Mouse (Mus musculus) hindbrain, embryonic 13.5 days (tissue): ENCODE results near the gene Rps9. TPM values are rescaled to one million over a fixed set of nuclear protein-coding genes. Genes with fewer than 3 reads are reported as not detected.
A peak's percentile ranks its signal among the peaks of the same experiment; 100 is the strongest.

Experiments
- ATAC-seq: fragments of 200-750 bp; cut with Nextera tagmentation; 2 replicates; pipeline ENCODE4 v1.8.0; 2017; ENCODE audit warnings: moderate TSS enrichment; ENCODE audit not compliant: low FRiP score
- H3K27ac ChIP-seq: fragments of 300-500 bp; sonication (generic); 2 replicates; pipeline ENCODE4 v1.5.1; 2015; ENCODE audit warnings: inconsistent platforms, mild to moderate bottlenecking, moderate library complexity
- H3K27me3 ChIP-seq: fragments of 300-500 bp; sonication (generic); 2 replicates; pipeline ENCODE4 v1.6.1; 2015; ENCODE audit warnings: mild to moderate bottlenecking, inconsistent platforms
- H3K36me3 ChIP-seq: fragments of 300-500 bp; sonication (generic); 2 replicates; pipeline ENCODE4 v1.6.1; 2015; ENCODE audit warnings: mild to moderate bottlenecking, inconsistent platforms
- H3K4me1 ChIP-seq: fragments of 300-500 bp; sonication (generic); replicated peaks from 2 replicates; pipeline ENCODE4 v1.6.1; 2015; ENCODE audit warnings: inconsistent platforms
- H3K4me2 ChIP-seq: fragments of 300-500 bp; sonication (generic); 2 replicates; pipeline ENCODE4 v1.6.1; 2015; ENCODE audit warnings: inconsistent platforms, mild to moderate bottlenecking, moderate library complexity
- H3K4me3 ChIP-seq: fragments of 300-500 bp; sonication (generic); 2 replicates; pipeline ENCODE4 v1.5.1; 2015; ENCODE audit warnings: mild to moderate bottlenecking, inconsistent platforms
- H3K9ac ChIP-seq: fragments of 300-500 bp; sonication (generic); 2 replicates; pipeline ENCODE4 v1.6.1; 2015; ENCODE audit warnings: mild to moderate bottlenecking, inconsistent platforms
- H3K9me3 ChIP-seq: fragments of 300-500 bp; sonication (generic); 2 replicates; pipeline ENCODE4 v1.6.1; 2016; ENCODE audit warnings: inconsistent platforms
- WGBS: fragments of 180-500 bp; shearing (Covaris S2); methylation state at CpG from one replicate; pipeline ENCODE4 v1.1.7; 2015; 5-methylcytosine and 5-hydroxymethylcytosine counted together
- polyA plus RNA-seq: library from polyadenylated mRNA; unstranded; fragments of >200 nt; fragmentation: Nextera tagmentation; extraction: Ambion mirVana; gene quantifications from 2 replicates; pipeline ENCODE4 v1.2.1, GENCODE M21; 2015

The Rps9 gene
- polyA plus RNA-seq, result 948 and 980 TPM in 2 replicates

- Histone ChIP-seq H3K4me2 (peak within 1 kb of the TSS; percentile 84), H3K9me3 (no peaks in the 10 kb centered on the region), H3K9ac (peak within 1 kb of the TSS; percentile 82), H3K27me3 (no peaks in the 10 kb centered on the region), H3K4me1 (peaks cover 22% of the 10 kb centered on the region), H3K36me3 (peaks cover 47% of the 10 kb centered on the region), H3K27ac (peak within 1 kb of the TSS; percentile 94), H3K4me3 (peak within 1 kb of the TSS; percentile 67)
- ATAC-seq, result peak; percentile 92
- WGBS, result under 1% methylated on average over 42 of the region's 42 CpGs
These were observed at the start of gene Rps9 for GRCm38 (mm10) chr7:3703879-3704441. Gene Rps9, plus strand, starts transcription at chr7:3703993.

GRCm38 (mm10) chr7:3656966-3657365, 46.8 kb upstream of the Rps9 start:
- 0 out of 2 replicates have a peak, but pooled peaks cover 3% of the 10 kb centered on the region for H3K4me1 ChIP-seq
- 94% methylated on average over 4 of the region's 4 CpGs for WGBS

GRCm38 (mm10) chr7:3658578-3658977, 45.2 kb upstream of the Rps9 start:
- no peak overlapping the region for H3K27ac ChIP-seq
- no peak overlapping the region for H3K4me3 ChIP-seq
- H3K9me3 ChIP-seq, result no peaks in the 10 kb centered on the region
- H3K9ac ChIP-seq, result no peak overlapping the region
- peaks cover 93% of the 10 kb centered on the region for H3K36me3 ChIP-seq
- H3K27me3 ChIP-seq, result no peaks in the 10 kb centered on the region
- H3K4me1 ChIP-seq, result peaks cover 12% of the 10 kb centered on the region
- 95% methylated on average over 14 of the region's 14 CpGs for WGBS
- H3K4me2 ChIP-seq, result no peak overlapping the region
- ATAC-seq, result no peak

More at GRCm38 (mm10) chr7:3656966-3657365, 46.8 kb upstream of the Rps9 start:
- H3K4me3 ChIP-seq, result no peak overlapping the region
- no peak for ATAC-seq
- no peak overlapping the region for H3K9ac ChIP-seq
- peaks cover 99% of the 10 kb centered on the region for H3K36me3 ChIP-seq
- H3K27ac ChIP-seq, result no peak overlapping the region
- H3K4me2 ChIP-seq, result no peak overlapping the region
- H3K27me3 ChIP-seq, result no peaks in the 10 kb centered on the region
- no peaks in the 10 kb centered on the region for H3K9me3 ChIP-seq

GRCm38 (mm10) chr7:3664524-3665214, 39.1 kb upstream of the Rps9 start:
- peak overlapping the region; percentile 83 for H3K27ac ChIP-seq
- 34% methylated on average over 15 of the region's 15 CpGs for WGBS

GRCm38 (mm10) chr7:3665215-3666114, 38.3 kb upstream of the Rps9 start, which contains the start of gene Leng1:
Gene Leng1, minus strand, starts transcription at chr7:3665840.
- H3K4me2 ChIP-seq, result peak within 1 kb of the TSS; percentile 82
- peak within 1 kb of the TSS; percentile 73 for H3K4me3 ChIP-seq
- H3K36me3 ChIP-seq, result peaks cover 24% of the 10 kb centered on the region
- no peaks in the 10 kb centered on the region for H3K9me3 ChIP-seq
- 4% methylated on average over 45 of the region's 45 CpGs for WGBS
- H3K9ac ChIP-seq, result peak within 1 kb of the TSS; percentile 75
- no peaks in the 10 kb centered on the region for H3K27me3 ChIP-seq
- peak; percentile 99 for ATAC-seq
- H3K27ac ChIP-seq, result peak within 1 kb of the TSS; percentile 83
- peaks cover 28% of the 10 kb centered on the region for H3K4me1 ChIP-seq

More at GRCm38 (mm10) chr7:3664524-3665214, 39.1 kb upstream of the Rps9 start:
- H3K9me3 ChIP-seq, result no peaks in the 10 kb centered on the region
- H3K4me2 ChIP-seq, result peak overlapping the region; percentile 82
- peak; percentile 53 for ATAC-seq
- peak overlapping the region; percentile 73 for H3K4me3 ChIP-seq
- H3K27me3 ChIP-seq, result no peaks in the 10 kb centered on the region
- peak overlapping the region; percentile 75 for H3K9ac ChIP-seq
- peaks cover 32% of the 10 kb centered on the region for H3K36me3 ChIP-seq
- H3K4me1 ChIP-seq, result peaks cover 28% of the 10 kb centered on the region

- ATAC-seq, result no peak
- H3K27ac ChIP-seq, result no peak overlapping the region
- H3K4me1 ChIP-seq, result peaks cover 28% of the 10 kb centered on the region
- no peaks in the 10 kb centered on the region for H3K27me3 ChIP-seq
- 20% methylated on average over 14 of the region's 14 CpGs for WGBS
- H3K4me3 ChIP-seq, result peak overlapping the region; percentile 4; the same call in 1 of the 2 replicates
- no peak overlapping the region for H3K9ac ChIP-seq
- no peak overlapping the region for H3K4me2 ChIP-seq
- peaks cover 11% of the 10 kb centered on the region for H3K36me3 ChIP-seq
- no peaks in the 10 kb centered on the region for H3K9me3 ChIP-seq
These were observed 36.8 kb upstream of the Rps9 start for GRCm38 (mm10) chr7:3666921-3667391.

- H3K27ac ChIP-seq, result no peak overlapping the region
- H3K27me3 ChIP-seq, result no peaks in the 10 kb centered on the region
- peaks cover 14% of the 10 kb centered on the region for H3K36me3 ChIP-seq
- H3K9ac ChIP-seq, result no peak overlapping the region
- no peak overlapping the region for H3K4me2 ChIP-seq
- no peak overlapping the region for H3K4me3 ChIP-seq
- no peaks in the 10 kb centered on the region for H3K9me3 ChIP-seq
- no peaks in the 10 kb centered on the region for H3K4me1 ChIP-seq
- 71% methylated on average over 10 of the region's 10 CpGs for WGBS
- ATAC-seq, result peak; percentile 80
These were observed 29.1 kb upstream of the Rps9 start for GRCm38 (mm10) chr7:3674507-3675227.

DNA sequence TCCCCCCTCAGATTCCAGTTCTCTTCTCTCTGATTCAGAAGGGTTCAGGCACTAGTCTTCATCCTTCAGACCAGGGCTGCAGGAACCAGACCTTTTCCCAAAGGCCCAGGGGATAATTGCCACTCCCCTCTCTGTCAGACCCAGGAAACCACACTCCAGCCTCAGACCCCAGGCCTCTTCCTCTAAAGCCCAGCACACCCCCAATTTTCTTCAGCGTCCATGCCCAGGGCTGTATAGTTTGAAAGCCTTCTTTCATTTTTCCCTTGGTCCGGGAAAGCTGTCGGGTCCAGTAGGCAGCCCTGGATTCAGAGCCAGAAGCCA, 28.6 kb upstream of the Rps9 start:
- WGBS, result 78% methylated on average over 3 of the region's 3 CpGs
- no peak overlapping the region for H3K9ac ChIP-seq
- no peak overlapping the region for H3K27ac ChIP-seq
- H3K4me1 ChIP-seq, result no peaks in the 10 kb centered on the region
- H3K36me3 ChIP-seq, result peaks cover 16% of the 10 kb centered on the region
- no peak overlapping the region for H3K4me2 ChIP-seq
- H3K9me3 ChIP-seq, result no peaks in the 10 kb centered on the region
- H3K4me3 ChIP-seq, result no peak overlapping the region
- no peaks in the 10 kb centered on the region for H3K27me3 ChIP-seq
- ATAC-seq, result peak; percentile 12; the same call in 1 of the 2 replicates

DNA sequence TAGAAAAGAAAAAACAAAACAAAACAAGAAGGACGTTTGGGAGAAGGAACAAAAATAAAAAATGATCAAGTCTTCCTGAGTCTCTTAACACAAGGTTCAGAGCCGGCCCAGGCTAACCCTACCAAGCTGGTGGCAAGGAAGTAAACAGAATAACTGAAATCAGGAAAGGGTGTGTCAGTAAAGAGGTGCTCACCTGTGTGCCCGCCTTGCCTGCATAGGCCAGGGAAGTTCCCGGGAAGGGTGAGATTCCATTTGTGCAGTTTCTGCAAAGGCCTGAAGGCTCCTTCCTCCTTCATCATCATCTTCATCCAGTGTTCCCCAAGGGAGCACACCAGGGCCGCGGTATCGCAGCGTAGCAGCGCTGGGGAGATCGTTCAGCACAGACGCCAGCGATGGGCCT, 27.4 kb upstream of the Rps9 start:
- WGBS, result 85% methylated on average over 12 of the region's 12 CpGs
- no peak overlapping the region for H3K9ac ChIP-seq
- no peak overlapping the region for H3K4me2 ChIP-seq
- no peaks in the 10 kb centered on the region for H3K9me3 ChIP-seq
- H3K4me1 ChIP-seq, result no peaks in the 10 kb centered on the region
- no peak overlapping the region for H3K27ac ChIP-seq
- H3K27me3 ChIP-seq, result no peaks in the 10 kb centered on the region
- no peak for ATAC-seq
- peaks cover 23% of the 10 kb centered on the region for H3K36me3 ChIP-seq
- no peak overlapping the region for H3K4me3 ChIP-seq

DNA sequence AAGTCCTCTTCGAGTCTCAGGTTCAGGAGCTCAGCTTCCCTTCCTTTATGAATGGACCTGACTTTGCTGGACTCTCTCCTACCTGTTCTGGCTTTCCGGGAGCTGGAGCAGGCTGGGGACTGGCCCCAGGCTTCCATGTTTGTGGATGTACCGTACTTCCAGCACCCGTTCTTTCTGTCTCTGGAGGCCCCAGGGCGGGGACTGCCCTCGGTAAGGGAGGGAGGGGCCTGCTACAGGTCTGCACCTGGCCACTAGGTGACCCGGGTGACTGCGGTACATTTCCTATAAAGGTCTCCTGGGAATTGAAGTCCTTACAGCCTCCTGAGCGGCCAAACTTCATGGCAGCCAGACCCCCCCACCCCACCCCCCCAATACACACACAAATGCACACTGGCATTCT, 26.5 kb upstream of the Rps9 start, which contains the start of gene Tmc4:
TSS of gene Tmc4 (minus strand) at position 212 of the 400 bp plus-strand sequence.
- Histone ChIP-seq H3K36me3 (peaks cover 27% of the 10 kb centered on the region), H3K9me3 (no peaks in the 10 kb centered on the region), H3K4me1 (no peaks in the 10 kb centered on the region), H3K4me2 (no peak within 1 kb of the TSS), H3K9ac (no peak within 1 kb of the TSS), H3K27me3 (no peaks in the 10 kb centered on the region), H3K27ac (no peak within 1 kb of the TSS), H3K4me3 (no peak within 1 kb of the TSS)
- no peak for ATAC-seq
- 53% methylated on average over 9 of the region's 9 CpGs for WGBS

DNA sequence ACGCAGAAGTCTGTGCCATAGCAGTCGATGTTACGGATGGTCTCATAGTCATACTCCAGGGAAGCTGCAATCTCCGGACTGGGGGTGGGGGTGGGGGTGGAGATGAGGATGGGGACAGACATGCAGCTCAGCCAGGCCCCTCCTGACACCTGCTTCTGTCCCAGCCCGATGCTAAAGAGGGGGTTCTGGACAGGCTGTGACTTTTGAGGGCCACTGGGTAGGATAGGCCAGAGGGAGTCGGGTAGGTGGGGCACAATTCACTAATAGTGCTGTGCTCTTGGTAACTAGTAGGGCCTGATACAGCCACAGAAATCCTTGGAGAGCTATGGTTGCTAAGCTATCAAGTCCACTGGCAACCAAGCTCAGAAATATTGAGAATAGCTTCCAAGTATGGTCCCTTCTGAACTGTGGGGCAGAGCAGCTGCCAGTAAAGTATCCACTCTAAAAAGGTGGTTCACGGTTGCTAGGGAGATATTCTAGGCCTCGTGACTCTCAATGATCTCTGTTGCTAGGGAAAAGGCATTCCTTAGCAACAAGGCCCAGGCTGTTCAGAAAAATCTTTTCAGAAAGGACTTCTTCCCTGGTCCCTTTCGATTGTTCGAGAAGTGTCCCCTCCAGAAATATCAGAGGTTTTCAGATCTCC, 19.8 kb upstream of the Rps9 start:
- no peak overlapping the region for H3K4me2 ChIP-seq
- ATAC-seq, result peak; percentile 74
- 0 out of 2 replicates have a peak overlapping the region, but pooled peaks have one; percentile 35 for H3K9ac ChIP-seq
- peaks cover 26% of the 10 kb centered on the region for H3K4me1 ChIP-seq
- H3K4me3 ChIP-seq, result no peak overlapping the region
- no peaks in the 10 kb centered on the region for H3K9me3 ChIP-seq
- H3K27ac ChIP-seq, result peak overlapping the region; percentile 65
- WGBS, result 58% methylated on average over 10 of the region's 10 CpGs
- no peaks in the 10 kb centered on the region for H3K27me3 ChIP-seq
- peaks cover 57% of the 10 kb centered on the region for H3K36me3 ChIP-seq
